Mouse (Mus musculus) adrenal gland, postnatal 14 days (tissue): ENCODE measurements around the gene Apmap. TPM values are rescaled to one million over a fixed set of nuclear protein-coding genes. Genes with fewer than 3 reads are reported as not detected.
"Not testable (repeated sequence)": the region's sequence is repeated elsewhere in the genome, so short reads cannot be mapped to it uniquely, and the experiment has no call there.

Source experiments
- DNase-seq: peaks from one replicate; pipeline ENCODE4 v3.0.0; 2021; ENCODE audit warnings: mixed read lengths
- total RNA-seq: library from RNA; stranded (reverse); gene quantifications from 2 replicates; pipeline ENCODE4 v1.2.3, GENCODE M21; 2021

Gene Apmap
- total RNA-seq, 1 experiment from 2014 or later: 161 TPM

GRCm38 (mm10) chr2:150621698-150622097 lies 13.3 kb upstream of the Apmap start:
- no peak for DNase-seq

GRCm38 (mm10) chr2:150610097-150610496 lies 1.7 kb upstream of the Apmap start:
- no peak for DNase-seq

GRCm38 (mm10) chr2:150608872-150609560 lies 649 bp upstream of the Apmap start:
- DNase-seq: peak; percentile 63

GRCm38 (mm10) chr2:150607086-150607485 lies 1.3 kb downstream of the Apmap start:
- no peak for DNase-seq

DNA sequence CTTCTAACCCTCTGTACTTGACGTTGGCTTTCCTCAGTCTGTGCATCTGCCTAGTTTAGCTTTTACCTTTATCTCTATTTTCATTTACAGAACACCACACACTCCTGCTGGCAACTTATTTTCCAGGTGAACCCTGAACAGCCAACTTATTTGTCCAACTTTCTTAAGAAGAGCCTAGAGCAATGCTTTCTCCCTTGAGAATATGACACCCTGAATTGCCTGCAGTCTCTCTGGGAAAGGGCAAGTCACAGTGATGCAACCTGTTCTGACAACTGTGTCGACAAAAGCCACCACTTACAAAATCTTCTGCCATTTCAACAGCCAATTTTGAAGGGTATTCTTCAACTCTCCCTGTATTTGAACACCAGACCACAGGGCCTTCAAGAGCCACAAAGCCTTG lies 3.6 kb downstream of the Apmap start:
- DNase-seq: peak; percentile 15

GRCm38 (mm10) chr2:150602166-150602565 lies 6.2 kb downstream of the Apmap start:
- DNase-seq: peak; percentile 31

DNA sequence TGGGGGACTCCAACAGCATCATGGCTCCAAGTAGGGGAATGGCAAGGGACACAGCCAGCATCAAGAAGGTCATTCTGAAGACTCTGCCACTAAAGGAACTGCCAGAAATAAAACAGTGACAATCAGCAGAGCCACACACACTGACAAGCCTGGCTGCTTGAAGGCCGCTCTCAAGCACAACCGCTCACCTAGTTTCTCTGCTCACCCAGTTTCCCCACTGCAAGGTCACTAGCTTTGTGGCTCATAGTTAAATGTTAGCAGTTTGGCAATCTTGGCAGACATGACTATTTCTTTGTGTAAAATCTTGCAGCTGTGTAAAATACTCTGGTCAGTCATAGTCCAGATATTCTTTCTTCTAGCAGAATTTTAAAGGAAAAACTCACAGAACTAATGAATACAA lies 8.1 kb downstream of the Apmap start:
- DNase-seq: peak; percentile 66

DNA sequence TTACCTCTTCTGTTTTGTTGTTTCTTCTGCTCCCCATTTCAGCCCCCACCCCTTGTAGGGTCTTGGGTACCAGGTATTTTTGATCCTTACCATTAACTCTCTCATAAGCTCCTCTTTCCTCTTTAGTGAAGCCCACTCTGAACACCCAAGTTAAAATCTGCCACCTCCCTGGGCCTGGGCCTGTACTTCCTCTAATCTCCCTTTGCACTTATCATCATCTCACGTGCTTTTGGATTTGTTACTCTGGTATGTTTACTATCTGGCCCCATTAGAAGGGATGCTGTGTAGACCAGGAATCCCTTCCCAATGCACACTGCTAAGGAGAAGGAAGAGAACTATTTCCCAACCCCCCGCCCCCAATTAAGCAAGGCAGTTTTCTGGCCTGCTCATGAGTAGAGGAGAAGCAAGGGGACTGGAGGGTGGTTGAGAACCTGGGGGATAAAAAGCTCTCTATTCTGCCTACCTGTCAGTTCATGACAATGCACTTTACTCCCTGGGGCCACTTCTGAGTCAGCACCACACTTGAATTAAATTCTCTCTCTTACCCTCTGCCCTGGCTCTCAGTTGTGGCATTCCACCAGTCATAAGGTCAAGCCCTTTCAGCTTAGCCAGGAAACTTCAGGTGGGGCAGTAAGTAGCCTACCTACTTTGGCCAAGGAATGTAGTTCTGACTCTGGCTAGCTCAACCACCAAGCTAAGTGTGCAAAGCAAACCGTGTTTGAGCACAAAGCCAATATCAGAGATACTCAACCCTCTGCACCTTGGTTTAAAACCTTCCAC lies 12.8 kb downstream of the Apmap start:
- DNase-seq: no peak

GRCm38 (mm10) chr2:150589076-150589475 lies 19.3 kb downstream of the Apmap start:
- no peak for DNase-seq

GRCm38 (mm10) chr2:150579628-150580027 lies 28.7 kb downstream of the Apmap start:
- no peak for DNase-seq

- DNase-seq: no peak
Measured at GRCm38 (mm10) chr2:150578603-150579002, 29.8 kb downstream of the Apmap start.

- no peak for DNase-seq
Measured at GRCm38 (mm10) chr2:150576256-150576655, 32.1 kb downstream of the Apmap start.

DNA sequence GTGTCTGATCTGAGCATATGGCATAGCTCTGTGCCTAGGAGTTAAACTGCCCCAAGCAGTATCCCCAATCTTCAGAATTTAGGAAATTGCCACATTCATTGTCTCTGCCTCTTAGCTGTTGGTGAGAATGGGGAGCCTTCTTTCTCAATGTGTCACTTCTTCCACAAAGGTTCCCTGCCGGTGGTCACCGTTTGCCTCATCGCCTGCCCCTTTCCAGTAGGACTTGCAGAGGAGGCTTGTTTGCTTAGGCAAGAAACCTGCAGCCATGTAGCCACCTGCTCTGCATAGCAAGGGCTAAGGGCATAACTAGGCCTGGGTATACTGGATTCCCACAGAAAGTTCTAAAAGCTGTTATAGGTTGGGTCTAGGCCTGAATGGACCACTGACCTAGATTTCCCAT lies 35.9 kb downstream of the Apmap start:
- DNase-seq: no peak

DNA sequence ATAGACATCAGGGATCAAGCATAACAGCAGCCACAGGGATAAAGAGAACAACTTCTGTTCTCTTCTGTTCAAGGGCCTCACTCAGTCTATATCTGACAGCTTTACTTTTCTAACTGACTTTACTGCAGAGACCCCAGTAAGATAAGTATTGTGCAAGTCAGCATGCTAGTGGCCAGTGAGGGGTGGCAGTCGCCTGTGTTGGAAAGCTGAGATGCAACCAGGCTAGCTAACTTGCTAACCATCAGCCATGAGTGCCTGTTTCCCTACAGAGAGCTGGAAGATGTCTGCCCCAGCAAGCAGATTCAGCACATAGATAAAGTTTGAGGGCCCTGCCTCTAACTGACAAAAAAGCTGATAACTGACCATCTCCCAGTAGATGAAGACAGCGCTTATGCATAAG lies 37.6 kb downstream of the Apmap start:
- no peak for DNase-seq

- DNase-seq: no peak
Measured at GRCm38 (mm10) chr2:150569847-150570590, 38.3 kb downstream of the Apmap start, which contains the start of gene Cst7. TSS of gene Cst7 (plus strand) at chr2:150570415.

GRCm38 (mm10) chr2:150567051-150567450 lies 41.3 kb downstream of the Apmap start:
- DNase-seq: no peak

GRCm38 (mm10) chr2:150558568-150558967 lies 49.8 kb downstream of the Apmap start:
- DNase-seq: no peak

DNA sequence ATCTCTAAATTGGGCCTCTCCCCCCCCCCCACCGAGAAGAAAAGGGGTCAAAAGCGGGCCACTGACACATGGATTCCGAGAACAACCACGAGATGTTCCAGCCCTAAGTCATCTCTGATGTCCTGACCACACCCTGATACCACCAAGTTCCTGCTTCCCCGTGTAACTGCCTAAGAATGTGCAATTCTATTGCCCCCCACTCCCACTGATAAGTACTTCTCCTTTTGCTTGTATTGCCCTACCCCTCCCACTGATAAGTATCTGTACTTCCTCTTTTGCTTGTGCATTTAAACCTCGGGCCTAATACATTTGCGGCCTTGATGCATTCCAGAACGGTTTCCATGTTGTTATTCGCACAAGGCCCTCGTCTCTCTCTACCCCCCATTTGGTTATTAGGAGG lies 58.8 kb downstream of the Apmap start:
- DNase-seq: not testable (repeated sequence)

Other genes starting within 250 kb of the Apmap start
- 4.4 and 4.7 TPM in 2 replicates for gene 3300002I08Rik, start 245.8 kb downstream of the Apmap start, total RNA-seq
- gene Zfp442, start 157.1 kb downstream of the Apmap start, total RNA-seq: 4.9 and 5.5 TPM in 2 replicates
- gene Zfp345, start 123.5 kb downstream of the Apmap start, total RNA-seq: 0.98 and 1.1 TPM in 2 replicates
- gene Cst7, start 38.2 kb downstream of the Apmap start, total RNA-seq: 0.90 TPM in 1 of 2 replicates, not detected in the other
- gene Acss1, start 59.9 kb upstream of the Apmap start, total RNA-seq: 75.7 and 93.0 TPM in 2 replicates
- not detected in 2 replicates for gene Vsx1, start 80.8 kb upstream of the Apmap start, total RNA-seq
- gene Entpd6, start 140.5 kb upstream of the Apmap start, total RNA-seq: 11.3 and 12.1 TPM in 2 replicates
- gene Pygb, start 178.2 kb upstream of the Apmap start, total RNA-seq: 41.7 and 45.3 TPM in 2 replicates